Comparison of ENCODE assay signal across 8 mouse cellular contexts in genomic region chr2:173159354-173160311, GRCm38 (mm10). TPM values are rescaled to one million over a fixed set of nuclear protein-coding genes. Genes with fewer than 3 reads are reported as not detected.
A peak's percentile ranks its signal among the peaks of the same experiment; 100 is the strongest.
DNase-seq lines count a peak whose midpoint lies in the region; ATAC-seq and TF ChIP-seq lines count a peak whose summit lies in the region.

No protein-coding gene starts in this region.

- peak; percentile 89 for TF ChIP-seq CTCF in midbrain, postnatal 0 days (IDR thresholded peaks at IDR 0.05)
- peak; percentile 79; the same call in 1 of the 2 replicates for TF ChIP-seq CTCF in testis, adult 2 months (IDR thresholded peaks at IDR 0.05; ENCODE audit: control insufficient read depth, insufficient read depth, insufficient replicate concordance, low read depth, low read length)

- no peaks in the 10 kb centered on the region for H3K36me3 ChIP-seq in forebrain, embryonic 15.5 days
- no peaks in the 10 kb centered on the region for H3K36me3 ChIP-seq in hindbrain, embryonic 16.5 days (ENCODE audit: control insufficient read depth, insufficient read depth, low read length)
- no peaks in the 10 kb centered on the region for H3K36me3 ChIP-seq in limb, embryonic 14.5 days (ENCODE audit: control insufficient read depth, insufficient read depth, low read length)
- H3K36me3 ChIP-seq in midbrain, postnatal 0 days (ENCODE audit: insufficient read depth, low read length): no peaks in the 10 kb centered on the region
- no peaks in the 10 kb centered on the region for H3K36me3 ChIP-seq in testis, adult 2 months (ENCODE audit: control insufficient read depth, insufficient read depth, low read length)

- ATAC-seq in forebrain, embryonic 15.5 days (replicated peaks): 0 out of 2 replicates have a peak, but pooled peaks have one; percentile 48
- ATAC-seq in hindbrain, embryonic 16.5 days: peak; percentile 86
- ATAC-seq in limb, embryonic 14.5 days (ENCODE audit: low FRiP score, low read depth): peak; percentile 90
- peak; percentile 86 for ATAC-seq in midbrain, postnatal 0 days (ENCODE audit: low FRiP score)

- H3K4me1 ChIP-seq in forebrain, embryonic 15.5 days: no peaks in the 10 kb centered on the region; the same call in 1 of the 2 replicates
- H3K4me1 ChIP-seq in hindbrain, embryonic 16.5 days (ENCODE audit: control insufficient read depth, insufficient read depth, low read depth, low read length): peaks cover 3% of the 10 kb centered on the region; the same call in 1 of the 2 replicates
- peaks cover 11% of the 10 kb centered on the region for H3K4me1 ChIP-seq in limb, embryonic 14.5 days (ENCODE audit: control insufficient read depth, insufficient read depth, low read length)
- H3K4me1 ChIP-seq in midbrain, postnatal 0 days (ENCODE audit: insufficient read depth, low read length): no peaks in the 10 kb centered on the region
- peaks cover 3% of the 10 kb centered on the region; the same call in 1 of the 2 replicates for H3K4me1 ChIP-seq in testis, adult 2 months (ENCODE audit: control insufficient read depth, insufficient read depth, low read length)

- H3K27ac ChIP-seq in forebrain, embryonic 15.5 days (replicated peaks): no peak overlapping the region
- H3K27ac ChIP-seq in hindbrain, embryonic 16.5 days (ENCODE audit: low read depth, low read length): no peak overlapping the region
- H3K27ac ChIP-seq in limb, embryonic 14.5 days (replicated peaks; ENCODE audit: low read depth, low read length): peak overlapping the region; percentile 72
- H3K27ac ChIP-seq in midbrain, postnatal 0 days (ENCODE audit: low read depth, low read length): no peak overlapping the region
- H3K27ac ChIP-seq in testis, adult 2 months (ENCODE audit: control insufficient read depth, insufficient read depth, low read depth, low read length): no peak overlapping the region

- no peaks in the 10 kb centered on the region for H3K27me3 ChIP-seq in forebrain, embryonic 15.5 days
- no peaks in the 10 kb centered on the region for H3K27me3 ChIP-seq in hindbrain, embryonic 16.5 days (replicated peaks; ENCODE audit: control insufficient read depth, insufficient read depth, low read length)
- no peaks in the 10 kb centered on the region for H3K27me3 ChIP-seq in limb, embryonic 14.5 days (ENCODE audit: control insufficient read depth, insufficient read depth, low read length)
- H3K27me3 ChIP-seq in midbrain, postnatal 0 days (ENCODE audit: insufficient read depth, low read length): no peaks in the 10 kb centered on the region
- H3K27me3 ChIP-seq in testis, adult 2 months (ENCODE audit: control insufficient read depth, insufficient read depth, low read length): no peaks in the 10 kb centered on the region

- peak; percentile 22 to 42 for DNase-seq in left cerebral cortex, adult 18-20 months (ENCODE audit: low spot score in 2 of 2)
- no peak for DNase-seq in left cerebral cortex, adult 11 months (ENCODE audit: low spot score)
- peak; percentile 64 to 78 for DNase-seq in adrenal gland, postnatal 36 days
- peak; percentile 90 for DNase-seq in limb, embryonic 14.5 days (ENCODE audit: low spot score)
- peak; percentile 80 for DNase-seq in midbrain, postnatal 0 days (ENCODE audit: low spot score)

- 57% methylated on average over 24 of the region's 24 CpGs for WGBS in forebrain, embryonic 15.5 days
- 51% methylated on average over 24 of the region's 24 CpGs for WGBS in hindbrain, embryonic 16.5 days
- WGBS in limb, embryonic 14.5 days: 22% methylated on average over 24 of the region's 24 CpGs
- WGBS in midbrain, postnatal 0 days: 56% methylated on average over 24 of the region's 24 CpGs

- TF ChIP-seq POLR2A in limb, embryonic 14.5 days (IDR thresholded peaks at IDR 0.05; ENCODE audit: borderline replicate concordance, extremely low read depth, insufficient read depth, insufficient read length): no peak
- no peak for TF ChIP-seq POLR2A in testis, adult 2 months (IDR thresholded peaks at IDR 0.05; ENCODE audit: control insufficient read depth, low read depth, low read length)

- no peak overlapping the region for H3K4me3 ChIP-seq in forebrain, embryonic 15.5 days
- no peak overlapping the region for H3K4me3 ChIP-seq in hindbrain, embryonic 16.5 days (ENCODE audit: low read length)
- H3K4me3 ChIP-seq in limb, embryonic 14.5 days (replicated peaks; ENCODE audit: low read length): no peak overlapping the region
- H3K4me3 ChIP-seq in midbrain, postnatal 0 days (ENCODE audit: low read depth, low read length): no peak overlapping the region
- no peak overlapping the region for H3K4me3 ChIP-seq in testis, adult 2 months (ENCODE audit: control insufficient read depth, low read depth, low read length)

- H3K9me3 ChIP-seq in forebrain, embryonic 15.5 days: no peaks in the 10 kb centered on the region
- no peaks in the 10 kb centered on the region for H3K9me3 ChIP-seq in hindbrain, embryonic 16.5 days (ENCODE audit: control insufficient read depth, low read length)
- H3K9me3 ChIP-seq in limb, embryonic 14.5 days (ENCODE audit: control insufficient read depth, low read length): no peaks in the 10 kb centered on the region
- no peaks in the 10 kb centered on the region for H3K9me3 ChIP-seq in midbrain, postnatal 0 days (ENCODE audit: low read length)

- no peak overlapping the region for H3K9ac ChIP-seq in forebrain, embryonic 15.5 days (replicated peaks)
- H3K9ac ChIP-seq in hindbrain, embryonic 16.5 days (ENCODE audit: low read depth, low read length): no peak overlapping the region
- no peak overlapping the region for H3K9ac ChIP-seq in limb, embryonic 14.5 days (ENCODE audit: low read depth, low read length, severe bottlenecking)
- no peak overlapping the region for H3K9ac ChIP-seq in midbrain, postnatal 0 days (replicated peaks; ENCODE audit: low read length, poor library complexity, severe bottlenecking)

- no peak overlapping the region for H3K4me2 ChIP-seq in forebrain, embryonic 15.5 days (replicated peaks)
- 0 out of 2 replicates have a peak overlapping the region, but pooled peaks have one; percentile 24 for H3K4me2 ChIP-seq in hindbrain, embryonic 16.5 days (ENCODE audit: low read length)
- H3K4me2 ChIP-seq in limb, embryonic 14.5 days (replicated peaks; ENCODE audit: low read depth, low read length, severe bottlenecking): no peak overlapping the region; the same call in 1 of the 2 replicates
- H3K4me2 ChIP-seq in midbrain, postnatal 0 days (ENCODE audit: low read depth, low read length, poor library complexity, severe bottlenecking): no peak overlapping the region

RNA-seq across cellular contexts. Expression of gene Pck1, which starts 6.8 kb away (rescaled TPM):
- not detected for total RNA-seq in left cerebral cortex, adult 18-20 months (2021)
- total RNA-seq in adrenal gland, postnatal 36 days (2021): 100 to 1,000 TPM; 816 to 818 TPM
- not detected in 2 replicates for polyA plus RNA-seq in forebrain, embryonic 15.5 days (2015; fragmentation: Nextera tagmentation; extraction: Ambion mirVana)
- not detected in 2 replicates for polyA plus RNA-seq in hindbrain, embryonic 16.5 days (2015; fragmentation: Nextera tagmentation; extraction: Ambion mirVana)
- 0.03 and 0.04 TPM in 2 replicates for polyA plus RNA-seq in limb, embryonic 14.5 days (2012; rRNA removed)
- polyA plus RNA-seq in limb, embryonic 14.5 days (2014; fragmentation: Nextera tagmentation; extraction: Ambion mirVana): not detected in 2 replicates
- not detected in 2 replicates for total RNA-seq in midbrain, postnatal 0 days (2014; rRNA removed)
- polyA plus RNA-seq in midbrain, postnatal 0 days (2015; fragmentation: Nextera tagmentation; extraction: Ambion mirVana): 0.07 TPM in 1 of 2 replicates, not detected in the other
- 0.23 and 0.31 TPM in 2 replicates for polyA plus RNA-seq in testis, adult 2 months (2012; rRNA removed)

RNA-seq across cellular contexts. Expression of gene Ctcfl, which starts 40.3 kb away (rescaled TPM):
- not detected for total RNA-seq in left cerebral cortex, adult 18-20 months (2021)
- total RNA-seq in adrenal gland, postnatal 36 days (2021): under 1 TPM; 0.10 TPM
- 0.06 TPM in 1 of 2 replicates, not detected in the other for polyA plus RNA-seq in forebrain, embryonic 15.5 days (2015; fragmentation: Nextera tagmentation; extraction: Ambion mirVana)
- polyA plus RNA-seq in hindbrain, embryonic 16.5 days (2015; fragmentation: Nextera tagmentation; extraction: Ambion mirVana): 0.08 TPM in 1 of 2 replicates, not detected in the other
- 0.04 TPM in 1 of 2 replicates, not detected in the other for polyA plus RNA-seq in limb, embryonic 14.5 days (2012; rRNA removed)
- not detected in 2 replicates for polyA plus RNA-seq in limb, embryonic 14.5 days (2014; fragmentation: Nextera tagmentation; extraction: Ambion mirVana)
- total RNA-seq in midbrain, postnatal 0 days (2014; rRNA removed): not detected in 2 replicates
- polyA plus RNA-seq in midbrain, postnatal 0 days (2015; fragmentation: Nextera tagmentation; extraction: Ambion mirVana): not detected in 2 replicates
- polyA plus RNA-seq in testis, adult 2 months (2012; rRNA removed): 0.59 and 0.62 TPM in 2 replicates

RNA-seq across cellular contexts. Expression of gene Zbp1, which starts 59.1 kb away (rescaled TPM):
- not detected for total RNA-seq in left cerebral cortex, adult 18-20 months (2021)
- 1 to 10 TPM; 1.6 to 4.9 TPM for total RNA-seq in adrenal gland, postnatal 36 days (2021)
- 0.11 and 0.23 TPM in 2 replicates for polyA plus RNA-seq in forebrain, embryonic 15.5 days (2015; fragmentation: Nextera tagmentation; extraction: Ambion mirVana)
- polyA plus RNA-seq in hindbrain, embryonic 16.5 days (2015; fragmentation: Nextera tagmentation; extraction: Ambion mirVana): 0.20 TPM in 1 of 2 replicates, not detected in the other
- polyA plus RNA-seq in limb, embryonic 14.5 days (2012; rRNA removed): 0.60 and 0.69 TPM in 2 replicates
- 0.33 and 0.65 TPM in 2 replicates for polyA plus RNA-seq in limb, embryonic 14.5 days (2014; fragmentation: Nextera tagmentation; extraction: Ambion mirVana)
- not detected in 2 replicates for total RNA-seq in midbrain, postnatal 0 days (2014; rRNA removed)
- 0.38 and 0.57 TPM in 2 replicates for polyA plus RNA-seq in midbrain, postnatal 0 days (2015; fragmentation: Nextera tagmentation; extraction: Ambion mirVana)
- polyA plus RNA-seq in testis, adult 2 months (2012; rRNA removed): 0.30 and 0.40 TPM in 2 replicates
